Mouse (Mus musculus) forebrain, postnatal 0 days (tissue): ENCODE data around the gene Tnxb. TPM values are rescaled to one million over a fixed set of nuclear protein-coding genes. Genes with fewer than 3 reads are reported as not detected.

Experiments used
- ATAC-seq: fragments of 200-750 bp; cut with Nextera tagmentation; 2 replicates; pipeline ENCODE4 v1.8.0; 2017; ENCODE audit warnings: mild to moderate bottlenecking, moderate library complexity
- DNase-seq: peaks from one replicate; pipeline ENCODE4 v3.0.0-alpha.2; 2015
- H3K27ac ChIP-seq: fragments of 300-500 bp; sonication (generic); 2 replicates; pipeline ENCODE4 v1.5.1; 2014; ENCODE audit warnings: low read depth, mild to moderate bottlenecking, antibody characterized with exemption, low read length, moderate library complexity, mixed read lengths
- H3K27me3 ChIP-seq: fragments of 300-500 bp; sonication (generic); 2 replicates; pipeline ENCODE4 v1.6.1; 2014; ENCODE audit warnings: mild to moderate bottlenecking, low read length, mixed read lengths; ENCODE audit not compliant: insufficient read depth
- H3K36me3 ChIP-seq: fragments of 300-500 bp; sonication (generic); 2 replicates; pipeline ENCODE4 v1.6.1; 2014; ENCODE audit warnings: mild to moderate bottlenecking, moderate library complexity; ENCODE audit not compliant: insufficient read depth
- H3K4me1 ChIP-seq: fragments of 300-500 bp; sonication (generic); 2 replicates; pipeline ENCODE4 v1.6.1; 2014; ENCODE audit warnings: antibody characterized with exemption; ENCODE audit not compliant: insufficient read depth
- H3K4me2 ChIP-seq: fragments of 300-500 bp; sonication (generic); 2 replicates; pipeline ENCODE4 v1.6.1; 2014; ENCODE audit warnings: low read depth, mild to moderate bottlenecking, moderate library complexity
- H3K4me3 ChIP-seq: fragments of 300-500 bp; sonication (generic); 2 replicates; pipeline ENCODE4 v1.5.1; 2014; ENCODE audit warnings: low read depth, low read length, mixed read lengths
- H3K9ac ChIP-seq: fragments of 300-500 bp; sonication (generic); 2 replicates; pipeline ENCODE4 v1.6.1; 2014; ENCODE audit warnings: mild to moderate bottlenecking
- H3K9me3 ChIP-seq: fragments of 300-500 bp; sonication (generic); 2 replicates; pipeline ENCODE4 v1.6.1; 2016; ENCODE audit warnings: low read length
- CTCF ChIP-seq: sonication (generic); IDR thresholded peaks from 2 replicates; pipeline ENCODE4 v1.5.1; 2016; ENCODE audit warnings: antibody characterized with exemption, control low read depth, low read depth
- WGBS: fragments of 180-500 bp; shearing (Covaris S2); extraction: QIAGEN DNeasy Blood & Tissue Kit; methylation state at CpG from one replicate; pipeline ENCODE4 v1.1.7; 2014; 5-methylcytosine and 5-hydroxymethylcytosine counted together
- polyA plus RNA-seq: library from polyadenylated mRNA; unstranded; fragments of >200 nt; fragmentation: Nextera tagmentation; extraction: Ambion mirVana; gene quantifications from 2 replicates; pipeline ENCODE4 v1.2.1, GENCODE M21; 2015
- total RNA-seq: library from RNA; depleted of rRNA; stranded (reverse); fragments of >200 nt; gene quantifications from 2 replicates; pipeline ENCODE4 v1.2.3, GENCODE M21; 2014

Gene Tnxb
- total and polyA plus RNA-seq, 2 experiments from 2014 or later = 0.16 to 1.7 TPM

GRCm38 (mm10) chr17:34671151-34672066 is 1.1 kb downstream of the Tnxb start:
- Histone ChIP-seq H3K9me3 (no peaks in the 10 kb centered on the region), H3K4me3 (peak overlapping the region; percentile 30), H3K36me3 (no peaks in the 10 kb centered on the region), H3K9ac (peak overlapping the region; percentile 36), H3K4me2 (peak overlapping the region; percentile 54), H3K4me1 (peaks cover 4% of the 10 kb centered on the region; the same call in 1 of the 2 replicates), H3K27ac (no peak overlapping the region), H3K27me3 (peaks cover 44% of the 10 kb centered on the region)
- ATAC-seq (peak; percentile 50), DNase-seq (no peak)
- WGBS = 10% methylated on average over 89 of the region's 93 CpGs
- peak; percentile 37; the same call in 1 of the 2 replicates for TF ChIP-seq CTCF

GRCm38 (mm10) chr17:34672246-34672792 is 2.0 kb downstream of the Tnxb start:
- TF ChIP-seq CTCF = no peak
- Histone ChIP-seq H3K27ac (no peak overlapping the region), H3K4me3 (peak overlapping the region; percentile 30), H3K27me3 (peaks cover 44% of the 10 kb centered on the region), H3K4me2 (peak overlapping the region; percentile 54), H3K9me3 (no peaks in the 10 kb centered on the region), H3K9ac (no peak overlapping the region), H3K36me3 (no peaks in the 10 kb centered on the region), H3K4me1 (peaks cover 4% of the 10 kb centered on the region; the same call in 1 of the 2 replicates)
- DNase-seq (no peak), ATAC-seq (peak; percentile 24; the same call in 1 of the 2 replicates)
- 34% methylated on average over 49 of the region's 49 CpGs for WGBS

- no peak overlapping the region for H3K27ac ChIP-seq
- TF ChIP-seq CTCF = no peak
- WGBS = 80% methylated on average over 7 of the region's 7 CpGs
- DNase-seq = no peak
- peaks cover 4% of the 10 kb centered on the region; the same call in 1 of the 2 replicates for H3K4me1 ChIP-seq
- no peak overlapping the region for H3K9ac ChIP-seq
- ATAC-seq = no peak
- no peak overlapping the region for H3K4me3 ChIP-seq
- H3K9me3 ChIP-seq = no peaks in the 10 kb centered on the region
- H3K27me3 ChIP-seq = peaks cover 44% of the 10 kb centered on the region
- no peaks in the 10 kb centered on the region for H3K36me3 ChIP-seq
- no peak overlapping the region for H3K4me2 ChIP-seq
These were observed 2.8 kb downstream of the Tnxb start for GRCm38 (mm10) chr17:34673139-34673538.

- ATAC-seq (no peak), DNase-seq (no peak)
- Histone ChIP-seq H3K36me3 (no peaks in the 10 kb centered on the region), H3K4me2 (no peak overlapping the region), H3K27ac (no peak overlapping the region), H3K9me3 (no peaks in the 10 kb centered on the region), H3K9ac (no peak overlapping the region), H3K4me1 (peaks cover 4% of the 10 kb centered on the region; the same call in 1 of the 2 replicates), H3K4me3 (no peak overlapping the region), H3K27me3 (peaks cover 44% of the 10 kb centered on the region)
- WGBS = 75% methylated on average over 11 of the region's 11 CpGs
- no peak for TF ChIP-seq CTCF
These were observed 4.3 kb downstream of the Tnxb start for GRCm38 (mm10) chr17:34674524-34675204.

- Histone ChIP-seq H3K4me2 (no peak overlapping the region), H3K4me1 (peaks cover 4% of the 10 kb centered on the region; the same call in 1 of the 2 replicates), H3K4me3 (no peak overlapping the region), H3K27me3 (peaks cover 36% of the 10 kb centered on the region), H3K27ac (no peak overlapping the region), H3K9me3 (no peaks in the 10 kb centered on the region), H3K9ac (no peak overlapping the region), H3K36me3 (no peaks in the 10 kb centered on the region)
- no peak for ATAC-seq
- TF ChIP-seq CTCF = no peak
- 76% methylated on average over 13 of the region's 13 CpGs for WGBS
- DNase-seq = no peak
These were observed 5.1 kb downstream of the Tnxb start for GRCm38 (mm10) chr17:34675205-34676092.

GRCm38 (mm10) chr17:34676093-34676460 is 5.7 kb downstream of the Tnxb start:
- no peak for TF ChIP-seq CTCF
- H3K9me3 ChIP-seq = no peaks in the 10 kb centered on the region
- no peak overlapping the region for H3K27ac ChIP-seq
- DNase-seq (no peak), ATAC-seq (no peak)
- H3K27me3 ChIP-seq = peaks cover 29% of the 10 kb centered on the region
- no peaks in the 10 kb centered on the region for H3K36me3 ChIP-seq
- peaks cover 4% of the 10 kb centered on the region; the same call in 1 of the 2 replicates for H3K4me1 ChIP-seq
- H3K4me2 ChIP-seq = no peak overlapping the region
- H3K4me3 ChIP-seq = no peak overlapping the region
- H3K9ac ChIP-seq = no peak overlapping the region
- WGBS = 66% methylated on average over 6 of the region's 6 CpGs
